Mouse (Mus musculus): ENCODE measurements at regions not wholly inside any gene's neighbourhood (a gene's known extent, or its start where the extent isn't known, plus 50 kb on each side); places are given as distances from the start of the nearest gene placed in this dataset.
A peak's percentile ranks its signal among the peaks of the same experiment; 100 is the strongest.

- TF ChIP-seq ZNF384 (IDR thresholded peaks at IDR 0.05; ENCODE audit: low read depth, low read length) (no peak), CHD2 (IDR thresholded peaks at IDR 0.05; ENCODE audit: low read depth, low read length) (no peak)
- Histone ChIP-seq H3K9ac (ENCODE audit: insufficient read depth, low read depth, low read length, poor library complexity, severe bottlenecking) (no peak overlapping the region), H3K36me3 (ENCODE audit: control insufficient read depth, insufficient read depth, low read length, poor library complexity, severe bottlenecking) (no peaks in the 10 kb centered on the region), H3K27ac (ENCODE audit: insufficient read depth, low read depth, low read length, poor library complexity, severe bottlenecking) (no peak overlapping the region), H3K4me3 (ENCODE audit: insufficient read depth in 1 of 2, low read depth in 1 of 2, low read length in 2 of 2, poor library complexity in 1 of 2, severe bottlenecking in 1 of 2) (no peak overlapping the region), H3K9me3 (ENCODE audit: control insufficient read depth, insufficient read depth, low read depth, low read length) (no peaks in the 10 kb centered on the region), H3K4me1 (ENCODE audit: control insufficient read depth in 2 of 2, insufficient read depth in 2 of 2, low read length in 2 of 2, poor library complexity in 1 of 2) (no peaks in the 10 kb centered on the region)
- DNase-seq (ENCODE audit: low read depth, low spot score): no peak
- in situ Hi-C loops (cut with MboI; ENCODE audit: low sequenced_read_pairs in 2 of 2, unreplicated experiment in 2 of 2): no loop called here
These were observed 92.7 kb downstream of the Rnd3 start for GRCm38 (mm10) chr2:51056141-51056731.

GRCm38 (mm10) chr2:51055339-51055738, 93.6 kb downstream of the Rnd3 start:
- DNase-seq (ENCODE audit: low read depth, low spot score): no peak
- Histone ChIP-seq H3K4me3 (ENCODE audit: insufficient read depth in 1 of 2, low read depth in 1 of 2, low read length in 2 of 2, poor library complexity in 1 of 2, severe bottlenecking in 1 of 2) (no peak overlapping the region), H3K4me1 (ENCODE audit: control insufficient read depth in 2 of 2, insufficient read depth in 2 of 2, low read length in 2 of 2, poor library complexity in 1 of 2) (0 out of 4 replicates have a peak, but pooled peaks cover 0 to under 1% of the 10 kb centered on the region in 2 experiments), H3K9me3 (ENCODE audit: control insufficient read depth, insufficient read depth, low read depth, low read length) (no peaks in the 10 kb centered on the region), H3K36me3 (ENCODE audit: control insufficient read depth, insufficient read depth, low read length, poor library complexity, severe bottlenecking) (no peaks in the 10 kb centered on the region), H3K27ac (ENCODE audit: insufficient read depth, low read depth, low read length, poor library complexity, severe bottlenecking) (no peak overlapping the region), H3K9ac (ENCODE audit: insufficient read depth, low read depth, low read length, poor library complexity, severe bottlenecking) (no peak overlapping the region)
- TF ChIP-seq ZC3H11A (IDR thresholded peaks at IDR 0.05; ENCODE audit: borderline replicate concordance, low read depth, low read length): no peak
- in situ Hi-C loops (cut with MboI; ENCODE audit: low sequenced_read_pairs in 2 of 2, unreplicated experiment in 2 of 2): no loop called here

GRCm38 (mm10) chr2:51049834-51050170, 99.1 kb downstream of the Rnd3 start:
- DNase-seq (ENCODE audit: low read depth, low spot score): peak; percentile 60
- Histone ChIP-seq H3K9me3 (ENCODE audit: control insufficient read depth, insufficient read depth, low read depth, low read length) (no peaks in the 10 kb centered on the region), H3K9ac (ENCODE audit: insufficient read depth, low read depth, low read length, poor library complexity, severe bottlenecking) (no peak overlapping the region), H3K27ac (ENCODE audit: insufficient read depth, low read depth, low read length, poor library complexity, severe bottlenecking) (peak overlapping the region; percentile 90; the same call in 1 of the 2 replicates), H3K4me3 (ENCODE audit: insufficient read depth in 1 of 2, low read depth in 1 of 2, low read length in 2 of 2, poor library complexity in 1 of 2, severe bottlenecking in 1 of 2) (no peak overlapping the region), H3K36me3 (ENCODE audit: control insufficient read depth, insufficient read depth, low read length, poor library complexity, severe bottlenecking) (no peaks in the 10 kb centered on the region), H3K4me1 (ENCODE audit: control insufficient read depth in 2 of 2, insufficient read depth in 2 of 2, low read length in 2 of 2, poor library complexity in 1 of 2) (peaks cover 2 to 3% of the 10 kb centered on the region in 2 experiments; a peak in 2 of 4 replicates)
- TF ChIP-seq MAFK (IDR thresholded peaks at IDR 0.05; ENCODE audit: insufficient read depth, low read depth, low read length) (no peak), ZNF384 (IDR thresholded peaks at IDR 0.05; ENCODE audit: low read depth, low read length) (no peak), HCFC1 (IDR thresholded peaks at IDR 0.05; ENCODE audit: borderline replicate concordance, insufficient read depth, low read length) (no peak)
- in situ Hi-C loops (cut with MboI; ENCODE audit: low sequenced_read_pairs in 2 of 2, unreplicated experiment in 2 of 2): no loop called here

- in situ Hi-C loops (cut with MboI; ENCODE audit: low sequenced_read_pairs in 2 of 2, unreplicated experiment in 2 of 2): no loop called here
- peak overlapping the region; percentile 90 for H3K27ac ChIP-seq (ENCODE audit: insufficient read depth, low read depth, low read length, poor library complexity, severe bottlenecking)
These were observed 99.6 kb downstream of the Rnd3 start for GRCm38 (mm10) chr2:51049101-51049833.

GRCm38 (mm10) chr2:51047520-51047919, 101.4 kb downstream of the Rnd3 start:
- no peaks in the 10 kb centered on the region for H3K9me3 ChIP-seq (ENCODE audit: control insufficient read depth, insufficient read depth, low read depth, low read length)
- H3K4me3 ChIP-seq (ENCODE audit: insufficient read depth in 1 of 2, low read depth in 1 of 2, low read length in 2 of 2, poor library complexity in 1 of 2, severe bottlenecking in 1 of 2): no peak overlapping the region
- no peak overlapping the region for H3K27ac ChIP-seq (ENCODE audit: insufficient read depth, low read depth, low read length, poor library complexity, severe bottlenecking)
- no peaks in the 10 kb centered on the region for H3K36me3 ChIP-seq (ENCODE audit: control insufficient read depth, insufficient read depth, low read length, poor library complexity, severe bottlenecking)
- no peak for DNase-seq (ENCODE audit: low read depth, low spot score)
- in situ Hi-C loops (cut with MboI; ENCODE audit: low sequenced_read_pairs in 2 of 2, unreplicated experiment in 2 of 2): no loop called here
- H3K9ac ChIP-seq (ENCODE audit: insufficient read depth, low read depth, low read length, poor library complexity, severe bottlenecking): no peak overlapping the region
- no peak for TF ChIP-seq CHD2 (IDR thresholded peaks at IDR 0.05; ENCODE audit: low read depth, low read length)
- H3K4me1 ChIP-seq (ENCODE audit: control insufficient read depth in 2 of 2, insufficient read depth in 2 of 2, low read length in 2 of 2, poor library complexity in 1 of 2): peaks cover 2 to 4% of the 10 kb centered on the region in 2 experiments; a peak in 2 of 4 replicates

More at GRCm38 (mm10) chr2:51049101-51049833, 99.6 kb downstream of the Rnd3 start:
- TF ChIP-seq ZC3H11A (IDR thresholded peaks at IDR 0.05; ENCODE audit: borderline replicate concordance, low read depth, low read length) (no peak), ZNF384 (IDR thresholded peaks at IDR 0.05; ENCODE audit: low read depth, low read length) (no peak), CHD2 (IDR thresholded peaks at IDR 0.05; ENCODE audit: low read depth, low read length) (no peak), MAFK (IDR thresholded peaks at IDR 0.05; ENCODE audit: insufficient read depth, low read depth, low read length) (no peak), HCFC1 (IDR thresholded peaks at IDR 0.05; ENCODE audit: borderline replicate concordance, insufficient read depth, low read length) (no peak)
- Histone ChIP-seq H3K4me1 (ENCODE audit: control insufficient read depth in 2 of 2, insufficient read depth in 2 of 2, low read length in 2 of 2, poor library complexity in 1 of 2) (peaks cover 2 to 4% of the 10 kb centered on the region in 2 experiments; a peak in 2 of 4 replicates), H3K9ac (ENCODE audit: insufficient read depth, low read depth, low read length, poor library complexity, severe bottlenecking) (no peak overlapping the region), H3K4me3 (ENCODE audit: insufficient read depth in 1 of 2, low read depth in 1 of 2, low read length in 2 of 2, poor library complexity in 1 of 2, severe bottlenecking in 1 of 2) (no peak overlapping the region), H3K9me3 (ENCODE audit: control insufficient read depth, insufficient read depth, low read depth, low read length) (no peaks in the 10 kb centered on the region), H3K36me3 (ENCODE audit: control insufficient read depth, insufficient read depth, low read length, poor library complexity, severe bottlenecking) (no peaks in the 10 kb centered on the region)
- no peak for DNase-seq (ENCODE audit: low read depth, low spot score)
